8 mouse cellular contexts compared by ENCODE assay signal in the genomic region with DNA sequence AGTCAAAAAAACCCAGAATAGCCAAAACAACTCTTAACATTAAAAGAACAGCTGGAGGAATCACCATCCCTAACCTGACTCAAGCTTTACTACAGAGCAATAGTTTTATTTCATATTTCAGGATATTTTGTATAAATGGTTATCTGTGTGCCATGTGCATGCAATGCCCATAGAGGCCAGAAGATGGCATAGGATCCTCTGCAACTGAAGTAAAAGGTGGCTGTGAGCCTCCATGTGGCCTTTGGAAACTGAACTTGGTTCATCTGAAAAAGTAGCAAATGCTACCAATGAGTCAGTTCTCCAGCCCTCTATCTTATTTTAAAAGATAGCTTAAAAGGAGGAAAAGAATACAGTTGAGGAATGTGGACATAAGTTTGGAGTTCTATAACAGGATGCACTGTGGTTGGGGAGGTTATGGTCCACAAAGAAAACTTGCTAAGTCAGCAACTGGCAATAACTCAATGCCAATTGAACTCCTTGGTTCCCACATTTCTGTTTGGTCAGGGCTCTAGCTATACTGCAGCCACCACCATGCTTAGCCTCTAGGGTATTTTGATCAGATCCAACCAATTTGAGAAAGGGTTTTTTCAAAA. TPM values are rescaled to one million over a fixed set of nuclear protein-coding genes. Genes with fewer than 3 reads are reported as not detected.
DNase-seq lines count a peak whose midpoint lies in the region; ATAC-seq and TF ChIP-seq lines count a peak whose summit lies in the region.

No protein-coding gene starts in this region.

- ATAC-seq in intestine, postnatal 0 days: no peak
- ATAC-seq in intestine, embryonic 15.5 days: no peak
- peak; percentile 47 for ATAC-seq in CD4-positive, CD25-positive, alpha-beta regulatory T cell, adult 4 months

- DNase-seq in 3T3-L1 (ENCODE audit: low read depth, low spot score): peak; percentile 50
- DNase-seq in cerebellum, adult 18-20 months: peak; percentile 33 to 39
- DNase-seq in kidney, adult 9 months: peak; percentile 33
- peak; percentile 20 to 37 for DNase-seq in right cerebral cortex, postnatal 10 days (ENCODE audit: low spot score in 2 of 2)
- DNase-seq in urinary bladder, postnatal 10 days (ENCODE audit: low spot score): no peak

- no peak overlapping the region for H3K4me2 ChIP-seq in intestine, postnatal 0 days (replicated peaks; ENCODE audit: low read depth)
- H3K4me2 ChIP-seq in intestine, embryonic 15.5 days (replicated peaks): no peak overlapping the region

- no peak overlapping the region for H3K27ac ChIP-seq in intestine, postnatal 0 days (ENCODE audit: low read depth, low read length)
- no peak overlapping the region for H3K27ac ChIP-seq in intestine, embryonic 15.5 days

- no peak overlapping the region for H3K9ac ChIP-seq in intestine, postnatal 0 days (ENCODE audit: low read depth, low read length)
- H3K9ac ChIP-seq in intestine, embryonic 15.5 days: no peak overlapping the region

- H3K9me3 ChIP-seq in intestine, postnatal 0 days (ENCODE audit: control insufficient read depth): no peaks in the 10 kb centered on the region
- H3K9me3 ChIP-seq in intestine, embryonic 15.5 days: no peaks in the 10 kb centered on the region

- no peak overlapping the region for H3K4me3 ChIP-seq in intestine, postnatal 0 days (ENCODE audit: low read depth, low read length)
- no peak overlapping the region for H3K4me3 ChIP-seq in intestine, embryonic 15.5 days (replicated peaks)

- H3K4me1 ChIP-seq in intestine, postnatal 0 days (replicated peaks; ENCODE audit: control insufficient read depth, insufficient read depth, low read length): no peaks in the 10 kb centered on the region
- no peaks in the 10 kb centered on the region for H3K4me1 ChIP-seq in intestine, embryonic 15.5 days (replicated peaks)

- no peaks in the 10 kb centered on the region for H3K27me3 ChIP-seq in intestine, postnatal 0 days (replicated peaks; ENCODE audit: control insufficient read depth, insufficient read depth, low read length)
- no peaks in the 10 kb centered on the region for H3K27me3 ChIP-seq in intestine, embryonic 15.5 days (replicated peaks)

- peak; percentile 72 for TF ChIP-seq CTCF in intestine, postnatal 0 days (IDR thresholded peaks at IDR 0.05; ENCODE audit: low read depth)

- H3K36me3 ChIP-seq in intestine, postnatal 0 days (ENCODE audit: control insufficient read depth, insufficient read depth): no peaks in the 10 kb centered on the region
- H3K36me3 ChIP-seq in intestine, embryonic 15.5 days: no peaks in the 10 kb centered on the region

RNA-seq across cellular contexts. Expression of a gene that starts 13.9 kb away (rescaled TPM):
- polyA plus RNA-seq in intestine, postnatal 0 days (2015; fragmentation: Nextera tagmentation; extraction: Ambion mirVana): 0.51 and 0.93 TPM in 2 replicates
- 0.15 TPM in 1 of 2 replicates, not detected in the other for polyA plus RNA-seq in intestine, embryonic 15.5 days (2015; fragmentation: Nextera tagmentation; extraction: Ambion mirVana)
- not detected for polyA plus RNA-seq in CD4-positive, CD25-positive, alpha-beta regulatory T cell, adult 4 months (2017; shearing (Covaris generic))
